Mouse (Mus musculus): ENCODE data around the gene Rabif. TPM values are rescaled to one million over a fixed set of nuclear protein-coding genes. Genes with fewer than 3 reads are reported as not detected.

The Rabif gene
- polyA plus RNA-seq, 1 experiment: 13.4 TPM

- H3ac ChIP-seq (ENCODE audit: control insufficient read depth, insufficient read length): no peak overlapping the region
- H3K27me3 ChIP-seq (ENCODE audit: control insufficient read depth, insufficient read depth, insufficient read length): no peaks in the 10 kb centered on the region
- H3K4me2 ChIP-seq (ENCODE audit: low read depth): no peak overlapping the region
- H3K4me3 ChIP-seq: no peak overlapping the region
- TF ChIP-seq USF1 (IDR thresholded peaks at IDR 0.05; ENCODE audit: low read depth) (no peak), POLR2A (IDR thresholded peaks at IDR 0.05; ENCODE audit: insufficient read length, low read depth) (no peak)
- H3K79me2 ChIP-seq (ENCODE audit: control insufficient read depth, insufficient read depth): no peaks in the 10 kb centered on the region
- peaks cover 22% of the 10 kb centered on the region for H3K36me3 ChIP-seq (ENCODE audit: control insufficient read depth, insufficient read depth)
Observed at GRCm38 (mm10) chr1:134484623-134485022, 9.8 kb upstream of the Rabif start.

- Histone ChIP-seq H3K36me3 (ENCODE audit: control insufficient read depth, insufficient read depth) (peaks cover 19% of the 10 kb centered on the region), H3K4me2 (ENCODE audit: low read depth) (no peak overlapping the region)
Observed at GRCm38 (mm10) chr1:134490903-134491801, 3.3 kb upstream of the Rabif start.

GRCm38 (mm10) chr1:134492276-134492675 is 2.2 kb upstream of the Rabif start:
- H3K36me3 ChIP-seq (ENCODE audit: control insufficient read depth, insufficient read depth): peaks cover 19% of the 10 kb centered on the region
- H3K79me2 ChIP-seq (ENCODE audit: control insufficient read depth, insufficient read depth): peaks cover 17% of the 10 kb centered on the region
- H3K4me2 ChIP-seq (ENCODE audit: low read depth): no peak overlapping the region
- TF ChIP-seq USF1 (IDR thresholded peaks at IDR 0.05; ENCODE audit: low read depth): no peak
- TF ChIP-seq SRF (IDR thresholded peaks at IDR 0.05; ENCODE audit: control insufficient read depth, insufficient read length, low read depth): no peak
- no peak for TF ChIP-seq MYOG (IDR thresholded peaks at IDR 0.05; ENCODE audit: control insufficient read depth in 1 of 3, insufficient read depth in 1 of 3, insufficient read length in 2 of 3, low read depth in 2 of 3)
- TF ChIP-seq CEBPB (IDR thresholded peaks at IDR 0.05; ENCODE audit: insufficient read depth, poor library complexity, severe bottlenecking): no peak
- no peak for TF ChIP-seq POLR2AphosphoS2 (IDR thresholded peaks at IDR 0.05; ENCODE audit: insufficient read length, low read depth)
- TF ChIP-seq MYOD1 (IDR thresholded peaks at IDR 0.05; ENCODE audit: control insufficient read depth in 1 of 3, insufficient read length in 2 of 3, low read depth in 2 of 3): no peak
- no peak for TF ChIP-seq POLR2A (IDR thresholded peaks at IDR 0.05; ENCODE audit: insufficient read length, low read depth)
- no peak for TF ChIP-seq MAX (IDR thresholded peaks at IDR 0.05; ENCODE audit: low read depth)
- no peak for TF ChIP-seq TCF3 (IDR thresholded peaks at IDR 0.05; ENCODE audit: insufficient read length, low read depth)
- no peak for TF ChIP-seq TCF12 (IDR thresholded peaks at IDR 0.05; ENCODE audit: insufficient read depth, poor library complexity, severe bottlenecking)
- no peak for TF ChIP-seq E2F4 (IDR thresholded peaks at IDR 0.05; ENCODE audit: insufficient read depth)
- TF ChIP-seq REST (IDR thresholded peaks at IDR 0.05; ENCODE audit: insufficient read depth, insufficient read length): no peak
- H3ac ChIP-seq (ENCODE audit: control insufficient read depth, insufficient read length): no peak overlapping the region
- no peaks in the 10 kb centered on the region for H3K27me3 ChIP-seq (ENCODE audit: control insufficient read depth, insufficient read depth, insufficient read length)
- H3K4me3 ChIP-seq: no peak overlapping the region

More at GRCm38 (mm10) chr1:134490903-134491801, 3.3 kb upstream of the Rabif start:
- TF ChIP-seq POLR2AphosphoS2 (IDR thresholded peaks at IDR 0.05; ENCODE audit: insufficient read length, low read depth): no peak
- no peak for TF ChIP-seq TCF12 (IDR thresholded peaks at IDR 0.05; ENCODE audit: insufficient read depth, poor library complexity, severe bottlenecking)
- TF ChIP-seq REST (IDR thresholded peaks at IDR 0.05; ENCODE audit: insufficient read depth, insufficient read length): no peak
- no peak for TF ChIP-seq USF1 (IDR thresholded peaks at IDR 0.05; ENCODE audit: low read depth)
- TF ChIP-seq MYOD1 (IDR thresholded peaks at IDR 0.05; ENCODE audit: control insufficient read depth in 1 of 3, insufficient read length in 2 of 3, low read depth in 2 of 3): no peak
- no peak for TF ChIP-seq MYOG (IDR thresholded peaks at IDR 0.05; ENCODE audit: control insufficient read depth in 1 of 3, insufficient read depth in 1 of 3, insufficient read length in 2 of 3, low read depth in 2 of 3)
- TF ChIP-seq SRF (IDR thresholded peaks at IDR 0.05; ENCODE audit: control insufficient read depth, insufficient read length, low read depth): no peak
- TF ChIP-seq CEBPB (IDR thresholded peaks at IDR 0.05; ENCODE audit: insufficient read depth, poor library complexity, severe bottlenecking): no peak
- no peak for TF ChIP-seq POLR2A (IDR thresholded peaks at IDR 0.05; ENCODE audit: insufficient read length, low read depth)
- TF ChIP-seq MAX (IDR thresholded peaks at IDR 0.05; ENCODE audit: low read depth): no peak
- no peak for TF ChIP-seq TCF3 (IDR thresholded peaks at IDR 0.05; ENCODE audit: insufficient read length, low read depth)
- TF ChIP-seq E2F4 (IDR thresholded peaks at IDR 0.05; ENCODE audit: insufficient read depth): no peak
- Histone ChIP-seq H3ac (ENCODE audit: control insufficient read depth, insufficient read length) (no peak overlapping the region), H3K79me2 (ENCODE audit: control insufficient read depth, insufficient read depth) (peaks cover 13% of the 10 kb centered on the region), H3K27me3 (ENCODE audit: control insufficient read depth, insufficient read depth, insufficient read length) (no peaks in the 10 kb centered on the region), H3K4me3 (no peak overlapping the region)

- H3K27me3 ChIP-seq (ENCODE audit: control insufficient read depth, insufficient read depth, insufficient read length): no peaks in the 10 kb centered on the region
- no peak overlapping the region for H3ac ChIP-seq (ENCODE audit: control insufficient read depth, insufficient read length)
- H3K79me2 ChIP-seq (ENCODE audit: control insufficient read depth, insufficient read depth): peaks cover 24% of the 10 kb centered on the region
- H3K36me3 ChIP-seq (ENCODE audit: control insufficient read depth, insufficient read depth): peaks cover 16% of the 10 kb centered on the region
- peak overlapping the region; percentile 72 for H3K4me3 ChIP-seq
- peak overlapping the region; percentile 83 for H3K4me2 ChIP-seq (ENCODE audit: low read depth)
- TF ChIP-seq SRF (IDR thresholded peaks at IDR 0.05; ENCODE audit: control insufficient read depth, insufficient read length, low read depth) (no peak), MAX (IDR thresholded peaks at IDR 0.05; ENCODE audit: low read depth) (no peak), POLR2A (IDR thresholded peaks at IDR 0.05; ENCODE audit: insufficient read length, low read depth) (no peak), USF1 (IDR thresholded peaks at IDR 0.05; ENCODE audit: low read depth) (no peak), CEBPB (IDR thresholded peaks at IDR 0.05; ENCODE audit: insufficient read depth, poor library complexity, severe bottlenecking) (no peak), POLR2AphosphoS2 (IDR thresholded peaks at IDR 0.05; ENCODE audit: insufficient read length, low read depth) (no peak), E2F4 (IDR thresholded peaks at IDR 0.05; ENCODE audit: insufficient read depth) (no peak), MYOD1 (IDR thresholded peaks at IDR 0.05; ENCODE audit: control insufficient read depth in 1 of 3, insufficient read length in 2 of 3, low read depth in 2 of 3) (no peak), REST (IDR thresholded peaks at IDR 0.05; ENCODE audit: insufficient read depth, insufficient read length) (no peak), TCF3 (IDR thresholded peaks at IDR 0.05; ENCODE audit: insufficient read length, low read depth) (no peak), MYOG (IDR thresholded peaks at IDR 0.05; ENCODE audit: control insufficient read depth in 1 of 3, insufficient read depth in 1 of 3, insufficient read length in 2 of 3, low read depth in 2 of 3) (no peak), TCF12 (IDR thresholded peaks at IDR 0.05; ENCODE audit: insufficient read depth, poor library complexity, severe bottlenecking) (no peak)
Observed at GRCm38 (mm10) chr1:134493496-134493895, 952 bp upstream of the Rabif start.
